Mouse (Mus musculus) thymus, postnatal 10 days (tissue): ENCODE data around the gene H2al1a.
"Not testable (repeated sequence)": the region's sequence is repeated elsewhere in the genome, so short reads cannot be mapped to it uniquely, and the experiment has no call there.

Experiments
- DNase-seq, 2 experiments: peaks; one replicate each; pipeline ENCODE4 v3.0.0; 2021; ENCODE audit warnings: low spot score in 2 of 2

The H2al1a gene

GRCm38 (mm10) chrX:11298957-11299356 is at the start of gene H2al1a:
Gene H2al1a, plus strand, starts transcription at chrX:11299257.
- DNase-seq = not testable (repeated sequence)

GRCm38 (mm10) chrX:11250155-11250554 is 48.9 kb upstream of the H2al1a start:
- no peak for DNase-seq

GRCm38 (mm10) chrX:11254062-11254461 is 45.0 kb upstream of the H2al1a start:
- DNase-seq = no peak

- DNase-seq = no peak
Observed at GRCm38 (mm10) chrX:11254521-11255207, 44.4 kb upstream of the H2al1a start.

GRCm38 (mm10) chrX:11255564-11256360 is 43.3 kb upstream of the H2al1a start:
- DNase-seq = no peak

GRCm38 (mm10) chrX:11264918-11265317 is 34.1 kb upstream of the H2al1a start:
- no peak for DNase-seq

GRCm38 (mm10) chrX:11267791-11268190 is 31.3 kb upstream of the H2al1a start:
- no peak for DNase-seq

- no peak for DNase-seq
Observed at GRCm38 (mm10) chrX:11269074-11269473, 30.0 kb upstream of the H2al1a start.

- DNase-seq = no peak
Observed at GRCm38 (mm10) chrX:11273190-11273589, 25.9 kb upstream of the H2al1a start.

- no peak for DNase-seq
Observed at GRCm38 (mm10) chrX:11277083-11277482, 22.0 kb upstream of the H2al1a start.

GRCm38 (mm10) chrX:11280741-11281140 is 18.3 kb upstream of the H2al1a start:
- no peak for DNase-seq

GRCm38 (mm10) chrX:11288306-11288882 is 10.7 kb upstream of the H2al1a start:
- DNase-seq = no peak

GRCm38 (mm10) chrX:11289244-11289643 is 9.8 kb upstream of the H2al1a start:
- no peak for DNase-seq

GRCm38 (mm10) chrX:11302132-11302531 is 3.1 kb downstream of the H2al1a start, which contains the start of gene H2al1b:
Gene H2al1b, plus strand, starts transcription at chrX:11302432.
- not testable (repeated sequence) for DNase-seq

- not testable (repeated sequence) for DNase-seq
Observed at GRCm38 (mm10) chrX:11305355-11305754, 6.3 kb downstream of the H2al1a start, which contains the start of gene H2al1c. Gene H2al1c, plus strand, starts transcription at chrX:11305655.

- not testable (repeated sequence) for DNase-seq
Observed at GRCm38 (mm10) chrX:11308524-11308923, 9.5 kb downstream of the H2al1a start, which contains the start of gene H2al1d. Gene H2al1d, plus strand, starts transcription at chrX:11308824.

- DNase-seq = not testable (repeated sequence)
Observed at GRCm38 (mm10) chrX:11311634-11312033, 12.6 kb downstream of the H2al1a start, which contains the start of gene H2al1e. Gene H2al1e, plus strand, starts transcription at chrX:11311934.

- not testable (repeated sequence) for DNase-seq
Observed at GRCm38 (mm10) chrX:11314858-11315257, 15.8 kb downstream of the H2al1a start, which contains the start of gene H2al1f. Gene H2al1f, plus strand, starts transcription at chrX:11315158.

GRCm38 (mm10) chrX:11317956-11318355 is 18.9 kb downstream of the H2al1a start, which contains the start of gene H2al1g:
Gene H2al1g, plus strand, starts transcription at chrX:11318256.
- DNase-seq = not testable (repeated sequence)

GRCm38 (mm10) chrX:11321192-11321591 is 22.1 kb downstream of the H2al1a start, which contains the start of gene H2al1h:
Gene H2al1h, plus strand, starts transcription at chrX:11321492.
- not testable (repeated sequence) for DNase-seq

- DNase-seq = not testable (repeated sequence)
Observed at GRCm38 (mm10) chrX:11324359-11324758, 25.3 kb downstream of the H2al1a start, which contains the start of gene H2al1i. Gene H2al1i, plus strand, starts transcription at chrX:11324659.

- not testable (repeated sequence) for DNase-seq
Observed at GRCm38 (mm10) chrX:11327522-11327921, 28.5 kb downstream of the H2al1a start, which contains the start of gene H2al1j. Gene H2al1j, plus strand, starts transcription at chrX:11327822.
